Mouse (Mus musculus): ENCODE results near the gene Vmn1r211.
"Not testable (repeated sequence)": the region's sequence is repeated elsewhere in the genome, so short reads cannot be mapped to it uniquely, and the experiment has no call there.

The Vmn1r211 gene

GRCm38 (mm10) chr13:22857461-22857860 is at the start of gene Vmn1r211:
Gene Vmn1r211 (minus strand): TSS chr13:22857561.
- DNase-seq (ENCODE audit: low spot score in 2 of 2) = no peak

- no peak for DNase-seq (ENCODE audit: low spot score in 2 of 2)
These were observed 26.7 kb upstream of the Vmn1r211 start, which contains the start of gene Vmn1r212 for GRCm38 (mm10) chr13:22884105-22884504. Gene Vmn1r212 (minus strand): TSS chr13:22884205.

- DNase-seq (ENCODE audit: low spot score in 2 of 2) = no peak
These were observed 21.9 kb upstream of the Vmn1r211 start for GRCm38 (mm10) chr13:22879257-22879656.

- no peak for DNase-seq (ENCODE audit: low spot score in 2 of 2)
These were observed 2.6 kb downstream of the Vmn1r211 start for GRCm38 (mm10) chr13:22854760-22855159.

GRCm38 (mm10) chr13:22846798-22847197 is 10.6 kb downstream of the Vmn1r211 start:
- DNase-seq (ENCODE audit: low spot score in 2 of 2) = peak in 1 of 2 experiments; percentile 3

GRCm38 (mm10) chr13:22844304-22844703 is 13.1 kb downstream of the Vmn1r211 start:
- DNase-seq (ENCODE audit: low spot score in 2 of 2) = not testable (repeated sequence)

- no peak for DNase-seq (ENCODE audit: low spot score in 2 of 2)
These were observed 26.1 kb downstream of the Vmn1r211 start, which contains the start of gene Vmn1r210 for GRCm38 (mm10) chr13:22831248-22831647. Gene Vmn1r210 (minus strand): TSS chr13:22831348.

- DNase-seq (ENCODE audit: low spot score in 2 of 2) = not testable (repeated sequence)
These were observed 28.0 kb downstream of the Vmn1r211 start for GRCm38 (mm10) chr13:22829395-22829794.

GRCm38 (mm10) chr13:22821601-22822000 is 35.8 kb downstream of the Vmn1r211 start:
- not testable (repeated sequence) for DNase-seq (ENCODE audit: low spot score in 2 of 2)

GRCm38 (mm10) chr13:22809582-22809981 is 47.8 kb downstream of the Vmn1r211 start, which contains the start of gene Vmn1r209:
Gene Vmn1r209 (minus strand): TSS chr13:22809682.
- DNase-seq (ENCODE audit: low spot score in 2 of 2) = not testable (repeated sequence)

All from right cerebral cortex, adult 2 months (tissue).